Mouse (Mus musculus) heart, postnatal 0 days (tissue): ENCODE data around the gene Cst6. TPM values are rescaled to one million over a fixed set of nuclear protein-coding genes. Genes with fewer than 3 reads are reported as not detected.

Source experiments
- ATAC-seq: fragments of 200-750 bp; cut with Nextera tagmentation; 2 replicates; pipeline ENCODE4 v1.8.0; 2017; ENCODE audit warnings: low read depth, moderate number of reproducible peaks, moderate library complexity; ENCODE audit not compliant: insufficient read depth
- DNase-seq: peaks from one replicate; pipeline ENCODE4 v3.0.0-alpha.2; 2016; ENCODE audit warnings: low spot score
- H3K27ac ChIP-seq: fragments of 300-500 bp; sonication (generic); 2 replicates; pipeline ENCODE4 v1.5.1; 2014; ENCODE audit warnings: low read depth, mild to moderate bottlenecking
- H3K27me3 ChIP-seq: fragments of 300-500 bp; sonication (generic); 2 replicates; pipeline ENCODE4 v1.6.1; 2014; ENCODE audit warnings: low read length, mixed read lengths; ENCODE audit not compliant: control insufficient read depth, insufficient read depth
- H3K36me3 ChIP-seq: fragments of 300-500 bp; sonication (generic); replicated peaks from 2 replicates; pipeline ENCODE4 v1.6.1; 2014; ENCODE audit warnings: low read length, mixed read lengths; ENCODE audit not compliant: control insufficient read depth, insufficient read depth
- H3K4me1 ChIP-seq: fragments of 300-500 bp; sonication (generic); 2 replicates; pipeline ENCODE4 v1.6.1; 2014; ENCODE audit warnings: antibody characterized with exemption; ENCODE audit not compliant: control insufficient read depth, insufficient read depth
- H3K4me2 ChIP-seq: fragments of 300-500 bp; sonication (generic); 2 replicates; pipeline ENCODE4 v1.6.1; 2014; ENCODE audit warnings: low read depth, mild to moderate bottlenecking, low read length, moderate library complexity
- H3K4me3 ChIP-seq: fragments of 300-500 bp; sonication (generic); 2 replicates; pipeline ENCODE4 v1.5.1; 2014; ENCODE audit warnings: low read depth, low read length
- H3K9ac ChIP-seq: fragments of 300-500 bp; sonication (generic); replicated peaks from 2 replicates; pipeline ENCODE4 v1.6.1; 2014; ENCODE audit warnings: low read depth, low read length, mixed read lengths
- H3K9me3 ChIP-seq: fragments of 300-500 bp; sonication (generic); replicated peaks from 2 replicates; pipeline ENCODE4 v1.6.1; 2016; ENCODE audit warnings: low read length; ENCODE audit not compliant: control insufficient read depth
- CTCF ChIP-seq: IDR thresholded peaks from 2 replicates; pipeline ENCODE4 v1.5.1; 2016; ENCODE audit warnings: antibody characterized with exemption, control low read depth, low read depth
- EP300 ChIP-seq: IDR thresholded peaks from 2 replicates; pipeline ENCODE4 v1.6.1; 2016; ENCODE audit warnings: antibody characterized with exemption, low read depth
- WGBS: fragments of 180-500 bp; shearing (Covaris S2); extraction: QIAGEN DNeasy Blood & Tissue Kit; methylation state at CpG from one replicate; pipeline ENCODE4 v1.1.7; 2014; 5-methylcytosine and 5-hydroxymethylcytosine counted together
- polyA plus RNA-seq: library from polyadenylated mRNA; unstranded; fragments of >200 nt; fragmentation: Nextera tagmentation; extraction: Ambion mirVana; gene quantifications from 2 replicates; pipeline ENCODE4 v1.2.1, GENCODE M21; 2015
- total RNA-seq: library from RNA; depleted of rRNA; stranded (reverse); fragments of >200 nt; gene quantifications from 2 replicates; pipeline ENCODE4 v1.2.3, GENCODE M21; 2014; ENCODE audit warnings: low replicate concordance

Cst6 gene
- total and polyA plus RNA-seq, 2 experiments from 2014 or later = 0.99 to 2.3 TPM

DNA sequence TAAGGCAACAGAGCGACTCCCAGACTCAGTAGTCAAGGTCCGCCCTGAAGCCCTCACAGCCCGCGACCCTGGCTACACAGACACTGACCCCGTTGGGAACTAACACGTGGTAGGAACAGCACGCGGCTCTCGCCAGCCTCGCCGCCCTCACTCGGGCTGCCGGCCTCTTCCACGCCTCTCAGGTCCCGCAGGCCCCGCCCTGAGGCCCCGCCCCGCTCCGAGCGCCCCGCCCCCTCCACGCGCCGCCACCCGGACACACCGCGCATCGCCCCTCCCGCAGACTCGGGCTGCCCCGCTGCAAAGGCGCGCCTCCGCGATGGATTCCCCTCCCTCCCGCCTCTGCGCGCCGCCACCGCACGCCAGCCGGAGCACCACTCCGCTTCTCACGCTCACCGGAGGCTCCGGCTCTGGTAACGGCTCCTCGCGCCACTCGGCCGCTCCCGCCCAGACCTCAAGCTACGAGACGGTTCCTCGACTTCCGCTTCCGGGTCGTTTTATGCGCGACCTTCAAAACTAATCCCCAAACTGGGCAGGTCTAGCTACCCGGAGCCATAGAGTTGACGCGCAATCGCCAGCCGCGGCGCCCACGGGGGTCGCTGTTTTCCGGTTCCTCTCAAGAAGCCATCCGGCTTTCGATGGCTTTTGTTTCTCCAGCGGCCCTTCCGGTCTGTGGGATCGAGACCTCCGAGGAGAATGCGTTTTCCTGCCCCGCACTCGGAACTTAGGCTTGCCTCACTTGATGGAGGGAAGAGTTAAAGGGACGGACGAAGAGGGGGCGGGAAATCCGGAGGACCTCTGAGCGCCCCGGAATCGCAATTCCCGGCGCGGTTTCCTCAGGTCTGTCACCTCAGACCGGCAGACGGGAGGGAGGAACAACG lies 17.0 kb upstream of the Cst6 start, which contains the start of gene Eif1ad:
Gene Eif1ad, plus strand, starts transcription at position 567 of the 878 bp plus-strand sequence.
- WGBS = under 1% methylated on average over 77 of the region's 92 CpGs
- H3K4me3 ChIP-seq = peak within 1 kb of the TSS; percentile 78
- peak within 1 kb of the TSS; percentile 97 for H3K27ac ChIP-seq
- H3K4me1 ChIP-seq = peaks cover 15% of the 10 kb centered on the region
- DNase-seq = peak; percentile 92
- peaks cover 45% of the 10 kb centered on the region for H3K36me3 ChIP-seq
- H3K9ac ChIP-seq = peak within 1 kb of the TSS; percentile 77
- ATAC-seq = peak; percentile 94
- H3K4me2 ChIP-seq = peak within 1 kb of the TSS; percentile 97
- TF ChIP-seq CTCF (0 out of 2 replicates have a peak, but pooled peaks have one; percentile 4), EP300 (0 out of 2 replicates have a peak, but pooled peaks have one; percentile 49)
- H3K27me3 ChIP-seq = no peaks in the 10 kb centered on the region
- no peaks in the 10 kb centered on the region for H3K9me3 ChIP-seq

DNA sequence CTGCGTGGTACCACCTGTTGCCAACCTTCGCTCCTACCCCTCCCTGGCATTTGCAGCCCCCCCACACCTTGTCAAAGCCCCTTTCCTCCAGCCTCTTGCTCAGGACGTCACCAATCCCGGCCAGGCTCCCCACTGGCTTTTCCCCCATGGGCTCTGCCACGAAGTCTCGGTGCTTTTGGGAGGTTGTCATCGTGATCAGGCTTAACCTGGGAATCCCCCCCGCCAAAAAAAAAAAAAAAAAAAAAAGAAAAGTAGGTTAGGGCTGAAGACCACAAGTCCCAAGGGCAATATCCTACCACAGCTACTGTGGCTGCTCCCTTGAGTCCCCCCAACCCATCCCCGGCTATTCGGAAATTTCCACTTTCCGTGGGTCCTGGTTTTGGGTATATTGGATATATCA lies 16.4 kb upstream of the Cst6 start:
- H3K4me2 ChIP-seq = peak overlapping the region; percentile 97
- no peaks in the 10 kb centered on the region for H3K27me3 ChIP-seq
- WGBS = 18% methylated on average over 11 of the region's 11 CpGs
- peak overlapping the region; percentile 97 for H3K27ac ChIP-seq
- TF ChIP-seq EP300 = no peak
- TF ChIP-seq CTCF = no peak
- H3K9me3 ChIP-seq = no peaks in the 10 kb centered on the region
- DNase-seq (no peak), ATAC-seq (no peak)
- H3K36me3 ChIP-seq = peaks cover 41% of the 10 kb centered on the region
- H3K9ac ChIP-seq = peak overlapping the region; percentile 77
- H3K4me3 ChIP-seq = peak overlapping the region; percentile 78
- H3K4me1 ChIP-seq = peaks cover 19% of the 10 kb centered on the region

DNA sequence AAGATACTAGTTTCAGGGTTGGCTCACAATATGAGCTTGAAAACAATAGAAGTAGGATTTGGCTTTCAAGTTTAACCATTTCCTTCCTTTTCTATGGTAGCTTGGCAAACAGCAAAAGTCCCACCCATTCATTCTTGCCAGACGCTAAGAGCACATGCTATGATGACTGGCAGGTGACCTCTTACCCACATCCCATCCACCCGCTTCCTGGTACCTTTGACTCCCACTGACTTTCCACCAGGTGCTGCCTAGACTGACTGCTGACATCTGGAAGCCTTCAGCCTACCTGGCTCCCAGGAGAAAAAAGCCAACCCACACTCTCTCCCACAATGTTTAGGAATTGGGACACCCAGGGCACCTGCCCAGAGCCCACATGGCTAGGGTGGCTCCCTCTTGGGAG lies 14.8 kb upstream of the Cst6 start:
- TF ChIP-seq EP300 (no peak), CTCF (no peak)
- 71% methylated on average over 2 of the region's 2 CpGs for WGBS

DNA sequence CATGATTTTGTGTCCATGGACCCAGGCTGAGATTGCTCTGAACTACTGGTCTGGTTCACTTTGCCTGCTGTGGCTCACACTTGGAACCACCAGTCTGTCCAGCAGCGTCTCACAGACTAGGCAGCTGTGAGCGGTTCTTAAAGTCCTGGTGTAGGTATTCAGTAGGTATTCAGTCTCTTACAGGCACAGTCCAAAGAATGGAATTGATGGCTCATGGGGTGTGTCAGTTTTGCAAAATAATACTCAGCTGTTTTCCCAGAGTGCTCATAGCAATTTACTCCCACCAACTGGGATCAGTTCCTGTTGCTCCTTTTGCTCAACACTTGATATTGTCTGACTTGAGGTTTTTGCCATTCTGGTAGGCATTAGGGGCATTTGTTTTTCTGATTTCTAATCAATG lies 12.8 kb upstream of the Cst6 start:
- TF ChIP-seq EP300 (no peak), CTCF (no peak)
- Histone ChIP-seq H3K27ac (no peak overlapping the region), H3K27me3 (no peaks in the 10 kb centered on the region), H3K4me1 (peaks cover 11% of the 10 kb centered on the region), H3K4me2 (no peak overlapping the region), H3K36me3 (peaks cover 17% of the 10 kb centered on the region), H3K9ac (no peak overlapping the region), H3K9me3 (no peaks in the 10 kb centered on the region), H3K4me3 (no peak overlapping the region)
- WGBS = 88% methylated on average over 2 of the region's 2 CpGs
- no peak for DNase-seq
- ATAC-seq = no peak

More for the DNA sequence above, 14.8 kb upstream of the Cst6 start:
- Histone ChIP-seq H3K9me3 (no peaks in the 10 kb centered on the region), H3K4me1 (peaks cover 19% of the 10 kb centered on the region), H3K36me3 (peaks cover 25% of the 10 kb centered on the region), H3K9ac (no peak overlapping the region), H3K4me2 (no peak overlapping the region), H3K27ac (no peak overlapping the region), H3K27me3 (no peaks in the 10 kb centered on the region), H3K4me3 (no peak overlapping the region)
- ATAC-seq (no peak), DNase-seq (no peak)

DNA sequence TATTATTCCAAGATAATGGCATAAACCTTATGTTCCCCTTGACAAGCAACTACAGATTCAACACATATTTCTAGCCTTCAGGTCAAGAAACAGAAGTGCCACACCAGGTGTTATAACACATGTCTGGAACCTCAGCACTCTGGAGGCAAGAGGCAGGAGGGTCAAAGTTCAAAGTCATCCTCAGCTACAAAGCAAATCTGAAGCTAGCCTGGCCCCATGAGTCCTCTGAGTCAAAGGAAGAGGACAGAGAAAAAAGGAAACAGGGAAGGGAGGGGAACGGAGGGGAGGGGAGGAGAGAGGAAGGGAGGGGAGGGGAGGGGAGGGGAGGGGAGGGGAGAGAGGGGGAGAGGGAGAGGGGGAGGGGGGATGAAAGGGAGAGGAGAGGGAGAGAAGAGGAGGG lies 6.7 kb upstream of the Cst6 start:
- Histone ChIP-seq H3K27me3 (no peaks in the 10 kb centered on the region), H3K9ac (no peak overlapping the region), H3K4me3 (no peak overlapping the region), H3K36me3 (no peaks in the 10 kb centered on the region), H3K27ac (no peak overlapping the region), H3K4me1 (peaks cover 3% of the 10 kb centered on the region; the same call in 1 of the 2 replicates), H3K4me2 (no peak overlapping the region), H3K9me3 (no peaks in the 10 kb centered on the region)
- no peak for TF ChIP-seq CTCF
- no peak for TF ChIP-seq EP300
- ATAC-seq (no peak), DNase-seq (no peak)
- whole genome bisulfite sequencing = no CpG with 5 or more reads among the region's 1 CpGs
